Mouse (Mus musculus) ES-E14 (cell line): Measurements from ENCODE around the gene Aacs. TPM values are rescaled to one million over a fixed set of nuclear protein-coding genes. Genes with fewer than 3 reads are reported as not detected.

Experiments used
- DNase-seq: peaks from one replicate; pipeline ENCODE4 v3.0.0-alpha.2; 2013; ENCODE audit warnings: low read depth, low spot score
- H3K27ac ChIP-seq: 2 replicates; pipeline ENCODE4 v1.5.1; 2012; ENCODE audit warnings: low read depth, mild to moderate bottlenecking, low read length, moderate library complexity, mixed read lengths; ENCODE audit not compliant: poor library complexity, insufficient read depth, severe bottlenecking
- H3K36me3 ChIP-seq: 2 replicates; pipeline ENCODE4 v1.6.1; 2012; ENCODE audit warnings: mild to moderate bottlenecking, low read length, moderate library complexity, mixed read lengths; ENCODE audit not compliant: control insufficient read depth, poor library complexity, insufficient read depth, severe bottlenecking
- H3K4me1 ChIP-seq, 2 experiments: fragments of 150-350 bp in 1 of 2; sonication (generic) in 1 of 2; 2 replicates each; pipeline ENCODE4 v1.6.1; 2012; ENCODE audit warnings: low read length in 2 of 2, mild to moderate bottlenecking in 1 of 2, mixed read lengths in 1 of 2; ENCODE audit not compliant: control insufficient read depth in 2 of 2, insufficient read depth in 2 of 2, poor library complexity in 1 of 2
- H3K4me3 ChIP-seq, 2 experiments: fragments of 150-350 bp in 1 of 2; sonication (generic) in 1 of 2; 2 replicates each; pipeline ENCODE4 v1.5.1; 2012; ENCODE audit warnings: low read length in 2 of 2, low read depth in 1 of 2, mild to moderate bottlenecking in 1 of 2, mixed read lengths in 1 of 2; ENCODE audit not compliant: insufficient read depth in 1 of 2, poor library complexity in 1 of 2, severe bottlenecking in 1 of 2
- H3K9ac ChIP-seq: 2 replicates; pipeline ENCODE4 v1.6.1; 2012; ENCODE audit warnings: low read depth, mild to moderate bottlenecking, low read length, mixed read lengths; ENCODE audit not compliant: poor library complexity, insufficient read depth, severe bottlenecking
- H3K9me3 ChIP-seq: fragments of 150-350 bp; sonication (generic); 2 replicates; pipeline ENCODE4 v1.6.1; 2012; ENCODE audit warnings: low read depth, mild to moderate bottlenecking, low read length; ENCODE audit not compliant: control insufficient read depth, insufficient read depth
- CHD2 ChIP-seq: IDR thresholded peaks from 2 replicates; pipeline ENCODE4 v1.6.1; 2014; ENCODE audit warnings: mild to moderate bottlenecking, low read depth, low read length, inconsistent platforms
- HCFC1 ChIP-seq: IDR thresholded peaks from 2 replicates; pipeline ENCODE4 v1.6.1; 2012; ENCODE audit warnings: low read length, inconsistent platforms, borderline replicate concordance; ENCODE audit not compliant: insufficient read depth
- MAFK ChIP-seq: IDR thresholded peaks from 2 replicates; pipeline ENCODE4 v1.6.1; 2014; ENCODE audit warnings: mild to moderate bottlenecking, low read depth, low read length, inconsistent platforms; ENCODE audit not compliant: insufficient read depth
- ZC3H11A ChIP-seq: IDR thresholded peaks from 2 replicates; pipeline ENCODE4 v1.6.1; 2012; ENCODE audit warnings: low read depth, mild to moderate bottlenecking, inconsistent platforms, low read length, borderline replicate concordance
- ZNF384 ChIP-seq: IDR thresholded peaks from 2 replicates; pipeline ENCODE4 v1.6.1; 2012; ENCODE audit warnings: low read depth, low read length, inconsistent platforms
- in situ Hi-C, 2 experiments: fragments of 600-800 bp; cut with MboI; formaldehyde crosslinking; loops; one replicate each; pipeline ENCODE4 v1.15.1; 2025; ENCODE audit warnings: low sequenced_read_pairs in 2 of 2, inconsistent platforms in 1 of 2; ENCODE audit not compliant: unreplicated experiment in 2 of 2
- total RNA-seq: library from RNA; depleted of rRNA; stranded (reverse); fragments of 300-350 nt; gene quantifications from 2 replicates; pipeline ENCODE4 v1.2.3, GENCODE M21; 2012

Aacs gene
- total RNA-seq, 1 experiment, result 20.6 TPM

DNA sequence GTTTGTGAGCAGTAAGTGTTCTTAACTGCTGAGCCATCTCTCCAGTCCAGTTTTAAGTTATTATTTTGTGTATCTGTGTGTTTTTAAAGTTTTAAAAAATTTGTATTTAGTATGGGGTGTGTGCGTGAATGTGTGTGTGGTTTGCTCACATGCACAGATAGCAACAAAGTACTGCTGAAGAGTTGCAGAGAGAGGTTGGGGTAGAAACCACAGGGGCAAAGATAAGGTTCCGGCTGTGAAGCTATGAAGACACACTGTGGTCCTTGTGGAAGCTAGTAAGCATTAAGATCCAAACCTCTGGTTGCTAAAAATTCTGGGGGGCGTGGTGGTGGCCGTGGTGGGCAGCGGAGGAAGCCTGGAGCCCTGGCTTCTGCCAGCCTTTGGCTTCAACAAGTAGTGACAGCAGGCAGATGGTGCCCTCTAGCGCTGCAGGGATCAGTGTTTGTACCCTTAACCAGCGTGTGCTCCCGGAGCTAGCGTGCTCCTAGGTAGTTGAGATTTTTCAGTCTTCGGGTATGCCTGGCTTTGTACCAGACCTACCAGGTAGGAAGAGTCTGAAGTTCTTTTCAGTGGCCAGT is 13.7 kb upstream of the Aacs start:
- Histone ChIP-seq H3K9me3 (no peaks in the 10 kb centered on the region), H3K27ac (no peak overlapping the region), H3K9ac (no peak overlapping the region), H3K36me3 (no peaks in the 10 kb centered on the region), H3K4me3 (no peak overlapping the region), H3K4me1 (peaks cover 0 to 5% of the 10 kb centered on the region in 2 experiments; a peak in 1 of 4 replicates)
- in situ Hi-C loops, result no loop called here
- no peak for DNase-seq
- TF ChIP-seq MAFK (no peak), CHD2 (no peak), ZC3H11A (no peak), ZNF384 (no peak), HCFC1 (no peak)

DNA sequence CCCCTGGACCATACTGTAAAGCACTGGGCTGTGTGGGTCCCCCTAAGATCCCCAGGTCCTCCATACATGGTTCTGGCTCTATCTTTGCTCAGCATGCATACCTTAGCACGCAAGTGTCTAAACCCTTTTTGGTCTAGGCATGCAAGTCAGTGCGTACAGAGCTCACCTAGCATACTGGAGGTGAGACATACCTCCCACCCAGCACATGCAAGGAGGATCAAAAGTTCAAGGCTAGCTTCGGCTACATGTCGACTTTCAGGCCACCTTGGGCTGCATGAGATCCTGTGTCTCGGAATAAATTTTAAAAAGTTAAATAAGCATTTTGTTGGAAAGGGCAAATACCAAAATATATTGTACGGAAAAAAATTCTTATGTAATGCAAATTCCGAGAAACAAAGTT is 10.4 kb upstream of the Aacs start:
- no peak overlapping the region for H3K4me3 ChIP-seq
- TF ChIP-seq ZNF384 (no peak), ZC3H11A (no peak), CHD2 (no peak), MAFK (no peak), HCFC1 (no peak)

DNA sequence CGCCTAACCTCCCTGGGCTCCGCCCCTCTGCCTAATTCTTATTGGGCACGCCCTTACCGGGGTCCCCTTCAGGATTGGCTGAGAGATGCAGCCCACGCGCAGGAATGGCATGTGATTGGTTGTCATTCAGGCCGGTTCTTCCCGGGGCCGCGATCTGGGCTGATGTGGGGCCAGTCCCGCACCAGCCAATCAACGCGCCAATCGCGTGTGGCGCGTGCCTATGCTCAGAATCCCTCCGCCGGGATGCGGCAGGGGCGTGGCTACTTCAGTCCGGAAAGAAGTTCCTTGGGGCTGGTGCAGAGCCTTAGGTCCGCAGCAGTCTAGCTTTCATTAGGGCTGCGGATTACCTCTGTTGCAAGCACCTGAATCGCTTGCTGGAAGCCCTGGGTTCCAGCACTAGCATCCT is 9.9 kb upstream of the Aacs start:
- DNase-seq, result peak; percentile 99
- Histone ChIP-seq H3K27ac (no peak overlapping the region), H3K4me3 (peak overlapping the region; percentile 16 to 54; a peak in 2 of 4 replicates), H3K36me3 (no peaks in the 10 kb centered on the region), H3K4me1 (peaks cover 6 to 7% of the 10 kb centered on the region in 2 experiments; a peak in 3 of 4 replicates), H3K9me3 (no peaks in the 10 kb centered on the region), H3K9ac (no peak overlapping the region)
- in situ Hi-C loops, result no loop called here
- TF ChIP-seq HCFC1, result no peak
- no peak for TF ChIP-seq ZNF384
- 0 out of 2 replicates have a peak, but pooled peaks have one; percentile 12 for TF ChIP-seq MAFK
- TF ChIP-seq CHD2, result peak; percentile 86
- TF ChIP-seq ZC3H11A, result no peak

More for the DNA sequence above, 10.4 kb upstream of the Aacs start:
- DNase-seq, result no peak
- Histone ChIP-seq H3K36me3 (no peaks in the 10 kb centered on the region), H3K4me1 (peaks cover 6 to 7% of the 10 kb centered on the region in 2 experiments; a peak in 3 of 4 replicates), H3K27ac (no peak overlapping the region), H3K9ac (no peak overlapping the region), H3K9me3 (no peaks in the 10 kb centered on the region)
- in situ Hi-C loops, result no loop called here

DNA sequence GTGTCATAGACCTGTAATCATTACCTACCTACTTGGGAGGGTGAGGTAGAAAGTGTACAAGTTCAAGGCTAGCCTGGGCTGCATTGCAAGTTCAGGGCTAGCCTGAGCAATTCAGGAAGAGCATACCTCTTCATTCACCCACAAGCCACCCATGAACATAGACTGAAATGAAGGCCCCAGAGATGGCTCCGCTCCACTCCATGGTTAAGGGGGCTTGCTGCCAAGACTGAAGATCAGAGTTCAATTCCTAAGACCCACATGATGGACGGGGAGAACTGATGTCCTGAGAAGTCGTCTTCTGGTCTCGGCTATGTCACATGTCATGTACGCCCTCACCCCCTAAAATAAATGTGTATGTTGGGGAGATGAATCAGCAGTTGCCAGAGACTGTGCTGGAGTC is 9.1 kb upstream of the Aacs start:
- Histone ChIP-seq H3K36me3 (no peaks in the 10 kb centered on the region), H3K9me3 (no peaks in the 10 kb centered on the region), H3K4me1 (peaks cover 6 to 7% of the 10 kb centered on the region in 2 experiments; a peak in 3 of 4 replicates), H3K9ac (no peak overlapping the region), H3K4me3 (no peak overlapping the region), H3K27ac (no peak overlapping the region)
- DNase-seq, result no peak
- in situ Hi-C loops, result no loop called here
- TF ChIP-seq ZC3H11A (no peak), CHD2 (no peak), MAFK (no peak), ZNF384 (no peak), HCFC1 (no peak)

DNA sequence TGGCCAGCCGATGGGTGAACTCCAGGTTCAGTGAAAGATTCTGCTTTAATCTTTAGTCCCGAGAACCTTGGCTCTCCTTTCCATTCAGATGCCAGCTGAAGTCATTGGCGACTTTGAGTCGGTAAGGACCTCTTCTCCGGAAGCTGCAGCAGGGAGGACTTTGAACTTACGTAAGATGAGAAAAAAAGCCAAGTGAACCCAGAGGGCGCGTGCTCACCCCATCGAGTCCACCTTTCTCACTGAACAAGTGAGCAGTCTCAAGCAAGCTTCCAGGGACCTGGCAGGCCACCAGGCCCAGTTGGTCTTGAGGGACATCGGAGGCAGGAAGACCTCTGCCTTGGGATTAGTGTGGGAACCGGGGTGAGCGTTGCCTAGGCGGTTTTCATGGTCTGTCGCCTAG is 8.4 kb upstream of the Aacs start:
- Histone ChIP-seq H3K27ac (no peak overlapping the region), H3K4me1 (peaks cover 6 to 7% of the 10 kb centered on the region in 2 experiments; a peak in 3 of 4 replicates), H3K36me3 (no peaks in the 10 kb centered on the region), H3K4me3 (no peak overlapping the region), H3K9me3 (no peaks in the 10 kb centered on the region), H3K9ac (no peak overlapping the region)
- in situ Hi-C loops, result no loop called here
- TF ChIP-seq CHD2 (no peak), ZNF384 (no peak), ZC3H11A (no peak), MAFK (no peak), HCFC1 (no peak)
- no peak for DNase-seq
